Mouse (Mus musculus) heart, postnatal 25 days (tissue): Measurements from ENCODE around the gene Dnhd1. TPM values are rescaled to one million over a fixed set of nuclear protein-coding genes. Genes with fewer than 3 reads are reported as not detected.

Experiments
- DNase-seq: peaks from one replicate; pipeline ENCODE4 v3.0.0; 2022; ENCODE audit warnings: low spot score
- intact Hi-C: fragments of 180-260 bp; cut with DNase I; formaldehyde crosslinking; loops from one replicate; pipeline ENCODE4 v1.15.1; 2025
- total RNA-seq, 2 experiments: library from RNA; stranded (reverse); gene quantifications; 2 replicates each; pipeline ENCODE4 v1.2.3; 2021

Dnhd1 gene
- total RNA-seq, 2 experiments from 2014 or later: 0.65 to 0.73 TPM

GRCm38 (mm10) chr7:105762517-105763270, 112.1 kb downstream of the Dnhd1 start:
- no peak for DNase-seq
- intact Hi-C loops: no loop called here

DNA sequence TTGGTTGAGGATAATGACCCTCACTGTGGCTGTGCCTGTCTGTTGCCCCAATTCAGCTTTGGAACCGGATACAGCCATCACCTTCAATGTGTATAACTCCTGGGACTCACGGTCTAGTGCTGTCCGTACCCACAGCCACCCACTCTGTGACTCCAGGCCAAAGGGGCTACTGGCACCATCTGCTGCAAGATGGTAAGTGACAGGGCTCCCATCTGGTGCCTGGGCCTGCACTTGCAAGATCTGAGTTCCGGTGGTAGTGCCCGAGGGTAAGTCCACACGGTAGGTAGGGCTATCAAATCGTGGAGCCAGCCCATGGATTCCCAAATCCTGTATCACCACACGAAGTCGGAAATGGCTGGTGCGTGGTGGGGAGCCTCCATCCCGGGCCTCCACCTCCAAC, 113.7 kb downstream of the Dnhd1 start:
- intact Hi-C loops: no loop called here
- no peak for DNase-seq

DNA sequence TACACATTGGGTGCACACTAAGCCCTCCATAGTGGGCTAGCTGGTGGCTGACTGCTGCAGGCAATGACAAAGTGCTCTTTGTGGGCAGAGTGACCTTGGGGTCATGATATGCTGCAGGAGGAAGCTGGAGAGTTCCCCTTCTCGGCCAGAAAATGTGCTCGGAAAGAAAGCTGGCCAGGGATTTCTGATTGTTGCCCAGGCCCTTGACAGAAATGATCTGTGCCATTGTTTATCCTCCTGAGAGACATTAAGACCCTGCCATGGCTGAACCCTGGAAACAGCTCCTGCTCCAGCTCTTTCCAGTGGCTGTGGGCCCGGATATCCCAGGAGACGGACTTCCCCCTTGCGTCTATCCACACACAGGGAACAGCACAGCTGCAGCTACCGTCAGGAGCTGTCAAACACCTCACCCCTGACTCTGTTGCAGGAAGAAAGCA, 117.1 kb downstream of the Dnhd1 start:
- intact Hi-C loops: no loop called here
- DNase-seq: no peak

DNA sequence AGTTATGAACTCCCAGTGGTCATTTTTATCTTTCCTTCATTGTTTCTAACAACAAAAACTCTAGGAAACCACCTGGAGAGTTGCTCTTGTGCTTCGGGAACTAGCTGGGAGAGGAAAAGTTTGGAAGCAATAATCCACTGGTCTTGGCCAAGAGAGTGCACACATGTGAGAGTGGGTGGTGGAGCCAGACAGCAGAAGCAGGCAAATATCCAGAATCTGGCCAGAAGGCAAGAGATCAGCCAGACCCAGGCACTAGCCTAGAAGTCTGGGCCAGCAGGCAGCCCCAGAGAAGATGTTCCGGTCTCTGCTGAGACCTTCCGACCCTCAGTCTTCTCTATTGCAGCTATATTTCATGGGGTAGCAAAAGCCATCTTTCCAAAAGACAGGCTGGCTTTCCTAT, 119.3 kb downstream of the Dnhd1 start:
- DNase-seq: peak; percentile 46

More for the DNA sequence above, 119.3 kb downstream of the Dnhd1 start:
- intact Hi-C loops: no loop called here

Other genes starting within 250 kb of the Dnhd1 start
- not detected for gene Cnga4, start 246.3 kb upstream of the Dnhd1 start, total RNA-seq
- not detected for gene Cckbr, start 225.1 kb upstream of the Dnhd1 start, total RNA-seq
- 10 to 100 TPM; 22.8 to 26.4 TPM for gene Cavin3, start 168.5 kb upstream of the Dnhd1 start, total RNA-seq
- 100 to 1,000 TPM; 155 to 156 TPM for gene Smpd1, start 96.5 kb upstream of the Dnhd1 start, total RNA-seq
- gene Apbb1, start 69.2 kb upstream of the Dnhd1 start, total RNA-seq: 100 to 1,000 TPM in 1 of 2 experiments, 10 to 100 TPM in 1; 99.0 to 102 TPM
- not detected for gene Hpx, start 50.7 kb upstream of the Dnhd1 start, total RNA-seq
- gene Trim3, start 17.3 kb upstream of the Dnhd1 start, total RNA-seq: 10 to 100 TPM; 22.8 to 24.3 TPM
- 10 to 100 TPM; 80.9 to 90.1 TPM for gene Timm10b, start 10.8 kb upstream of the Dnhd1 start, total RNA-seq
- 10 to 100 TPM; 16.4 to 17.1 TPM for gene Arfip2, start 10.4 kb upstream of the Dnhd1 start, total RNA-seq
- gene Gm45799, start 10.3 kb upstream of the Dnhd1 start, total RNA-seq: 1 to 10 TPM; 3.3 to 4.0 TPM
- 100 to 1,000 TPM in 1 of 2 experiments, 10 to 100 TPM in 1; 94.4 to 104 TPM for gene Ilk, start 85.8 kb downstream of the Dnhd1 start, total RNA-seq
- gene Rrp8, start 86.6 kb downstream of the Dnhd1 start, total RNA-seq: 1 to 10 TPM; 9.5 TPM
- gene Taf10, start 93.5 kb downstream of the Dnhd1 start, total RNA-seq: 10 to 100 TPM; 90.1 to 90.3 TPM
- 10 to 100 TPM; 37.4 to 40.7 TPM for gene Tpp1, start 101.4 kb downstream of the Dnhd1 start, total RNA-seq
- 10 to 100 TPM in 1 of 2 experiments, 1 to 10 TPM in 1; 9.1 to 10.6 TPM for gene Dchs1, start 136.8 kb downstream of the Dnhd1 start, total RNA-seq
- 100 to 1,000 TPM; 108 to 110 TPM for gene Mrpl17, start 160.3 kb downstream of the Dnhd1 start, total RNA-seq